Mouse (Mus musculus): ENCODE data around the gene Isoc2a.
A peak's percentile ranks its signal among the peaks of the same experiment; 100 is the strongest.
"Not testable (repeated sequence)": the region's sequence is repeated elsewhere in the genome, so short reads cannot be mapped to it uniquely, and the experiment has no call there.

Isoc2a gene

DNA sequence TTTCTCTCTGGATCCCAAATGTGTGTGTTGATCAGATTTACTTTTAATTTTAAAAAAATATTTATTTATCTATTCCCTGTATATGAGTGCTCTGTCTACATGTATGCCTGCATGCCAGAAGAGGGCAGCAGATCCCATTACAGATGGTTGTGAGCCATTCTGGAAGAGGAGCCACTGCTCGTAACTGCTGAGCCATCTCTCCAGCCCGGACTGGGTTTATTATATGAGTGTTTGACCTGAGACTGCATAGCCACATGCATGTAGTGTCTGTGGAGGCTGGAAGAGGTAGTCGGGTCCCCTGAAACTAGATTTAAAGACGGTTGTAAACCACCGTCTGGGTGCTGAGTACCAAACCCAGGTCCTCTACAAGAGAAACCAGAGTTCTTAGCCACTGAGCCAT is 11.9 kb upstream of the Isoc2a start:
- DNase-seq (ENCODE audit: low read depth), result peak; percentile 68

DNA sequence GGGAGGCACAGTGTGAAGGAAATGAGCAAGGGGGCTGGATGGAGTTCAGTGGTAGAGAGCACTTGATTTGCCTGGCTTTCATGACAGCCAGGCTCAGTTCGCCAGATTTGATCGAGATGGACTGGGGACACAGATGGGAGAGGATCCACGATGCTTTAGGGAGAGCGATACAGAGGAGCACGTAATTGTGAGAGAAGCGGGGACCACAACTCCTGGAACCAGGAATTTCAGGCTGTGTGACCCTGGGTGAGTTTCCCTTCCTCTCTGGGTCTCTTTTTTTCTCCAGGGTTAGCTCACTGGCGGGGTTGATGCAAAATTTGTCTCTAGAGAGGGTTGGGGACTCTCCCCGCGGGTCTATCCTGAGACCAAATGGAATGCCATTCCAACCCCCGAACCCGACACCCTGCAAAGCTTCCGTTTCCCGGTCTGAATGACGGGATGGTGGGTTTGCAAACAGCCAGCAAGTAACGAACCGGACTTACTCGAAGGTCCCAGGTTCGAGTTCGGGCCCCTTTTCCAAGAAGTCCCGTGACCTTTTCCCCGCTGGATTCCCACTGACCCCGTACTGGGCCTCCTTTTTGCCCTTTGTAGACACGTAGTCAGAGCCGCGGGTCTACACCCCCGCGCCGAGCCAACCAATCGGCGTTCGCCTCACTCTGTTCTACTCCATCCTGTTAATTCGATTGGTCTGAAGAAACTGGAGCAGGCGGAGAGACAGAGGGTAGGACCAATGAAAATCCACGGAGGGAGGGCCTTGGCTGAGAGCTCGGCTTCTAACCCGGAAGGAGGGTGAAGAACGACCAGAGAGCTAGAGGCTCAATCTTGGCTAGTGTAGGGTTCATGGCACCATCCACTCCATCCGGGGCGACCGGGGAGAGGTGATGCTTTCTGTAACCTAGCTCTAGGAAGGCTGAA is 11.1 kb upstream of the Isoc2a start:
- DNase-seq (ENCODE audit: low read depth), result peak; percentile 99

DNA sequence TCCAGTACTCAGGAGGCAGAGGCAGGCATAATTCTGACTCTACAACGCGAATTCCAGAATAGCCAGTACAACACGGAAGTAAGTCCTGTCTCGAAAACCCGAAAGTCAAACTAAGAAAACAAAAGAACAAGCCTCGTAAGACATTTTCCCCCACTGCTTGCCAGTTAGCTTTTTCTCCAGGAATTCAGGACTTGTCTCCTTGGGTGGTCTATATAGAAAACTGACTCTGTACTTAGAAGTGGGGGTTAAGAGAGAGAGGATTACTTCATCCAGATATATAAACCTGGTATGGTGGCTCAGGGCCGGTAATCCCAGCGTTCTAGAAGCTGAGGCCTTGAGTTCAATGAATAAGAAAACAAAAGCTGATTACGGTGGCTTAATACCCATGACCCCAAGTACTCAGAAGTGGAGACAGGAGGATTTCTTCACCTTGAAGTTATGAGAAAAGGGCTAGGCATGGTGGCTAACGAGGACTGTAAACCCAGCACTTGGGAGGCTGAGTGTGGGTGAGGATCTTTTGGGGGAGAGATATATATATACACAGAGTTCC is 10.2 kb upstream of the Isoc2a start:
- no peak for DNase-seq (ENCODE audit: low read depth)

- no peak for DNase-seq (ENCODE audit: low read depth)
Measured at GRCm38 (mm10) chr7:4870133-4870532, 6.8 kb upstream of the Isoc2a start, which contains the start of gene Isoc2b. TSS of gene Isoc2b (minus strand) at chr7:4870258.

DNA sequence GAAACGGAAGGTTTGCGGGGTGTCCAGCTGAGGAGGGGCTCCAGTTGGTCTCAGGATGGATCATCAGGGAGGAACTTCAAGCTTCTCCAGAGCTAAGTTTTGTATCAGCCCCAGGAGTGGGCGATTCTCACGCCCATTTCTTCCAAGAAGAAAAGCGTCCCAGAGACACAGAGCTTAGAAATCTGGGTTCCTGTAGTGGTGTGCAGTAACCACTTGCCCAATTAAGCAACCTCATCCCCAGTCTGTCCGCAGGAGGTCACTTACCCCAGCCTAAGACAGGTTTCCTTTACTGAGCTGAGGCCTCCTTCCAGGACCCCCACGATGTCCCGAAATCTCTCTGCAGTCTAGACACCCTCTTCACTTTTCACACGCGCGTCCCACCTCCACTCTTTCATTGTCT is 273 bp downstream of the Isoc2a start:
- no peak for DNase-seq (ENCODE audit: low read depth)

- DNase-seq (ENCODE audit: low read depth), result peak; percentile 63
Measured at GRCm38 (mm10) chr7:4878186-4878585, 1.2 kb downstream of the Isoc2a start.

DNA sequence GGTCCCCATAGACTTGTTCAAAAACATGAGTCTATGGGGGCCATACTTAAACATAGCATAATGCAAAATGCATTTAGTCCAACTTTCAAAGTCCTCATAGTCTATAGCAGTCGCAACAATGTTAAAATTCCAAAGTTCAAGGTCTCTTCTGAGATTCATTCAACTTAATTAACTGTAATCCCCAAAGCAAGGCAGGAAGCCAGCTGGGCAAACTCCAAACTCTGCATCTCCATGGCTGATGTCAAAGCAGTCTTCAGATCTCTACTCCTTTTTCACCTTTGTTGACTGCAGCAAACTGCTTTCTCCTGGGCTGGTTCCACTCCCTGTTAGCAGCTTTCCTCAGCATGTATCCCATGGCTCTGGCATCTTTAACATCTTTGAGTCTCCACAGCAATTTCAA is 2.1 kb downstream of the Isoc2a start:
- DNase-seq (ENCODE audit: low read depth), result not testable (repeated sequence)

GRCm38 (mm10) chr7:4886680-4887079 is 9.7 kb downstream of the Isoc2a start:
- no peak for DNase-seq (ENCODE audit: low read depth)

DNA sequence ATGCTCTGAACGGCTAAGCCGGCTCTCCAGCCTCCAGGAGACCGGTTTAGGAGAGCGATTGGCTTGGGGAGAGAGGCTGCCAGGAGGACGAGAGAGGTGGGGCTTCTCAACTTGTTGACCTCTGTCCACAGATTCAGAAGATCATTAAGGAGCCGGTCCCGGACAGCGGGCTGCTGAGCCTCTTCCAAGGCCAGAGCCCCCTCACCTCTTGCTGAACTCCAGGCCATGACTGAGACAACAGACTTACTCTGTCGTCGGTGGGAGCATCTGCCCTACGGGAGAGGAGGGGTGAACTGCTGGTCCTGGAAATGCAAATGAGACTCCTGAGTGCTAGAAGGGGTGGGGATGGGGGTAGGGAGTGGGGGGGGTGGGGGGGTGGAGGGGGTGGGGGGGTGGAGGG is 18.2 kb downstream of the Isoc2a start:
- no peak for DNase-seq (ENCODE audit: low read depth)

GRCm38 (mm10) chr7:4898851-4899648 is 22.1 kb downstream of the Isoc2a start:
- DNase-seq (ENCODE audit: low read depth), result no peak

- DNase-seq (ENCODE audit: low read depth), result no peak
Measured at GRCm38 (mm10) chr7:4899649-4900522, 22.9 kb downstream of the Isoc2a start.

DNA sequence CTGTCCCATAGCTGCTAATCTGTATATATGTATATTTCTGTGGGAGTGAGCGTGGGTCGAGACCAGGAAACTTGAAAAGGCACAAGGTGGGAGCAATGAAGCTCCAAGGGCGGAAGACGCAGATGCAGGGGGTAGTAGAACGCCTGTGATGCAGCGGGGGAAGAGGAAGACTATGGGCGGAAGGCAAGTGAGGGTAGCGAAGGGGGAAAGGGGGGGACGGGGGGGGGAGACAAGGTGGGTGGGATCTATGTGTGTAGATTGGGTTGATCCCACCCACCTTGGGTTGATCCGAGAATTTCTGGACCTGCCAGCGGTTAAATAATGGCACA is 23.5 kb downstream of the Isoc2a start:
- DNase-seq (ENCODE audit: low read depth), result no peak

DNA sequence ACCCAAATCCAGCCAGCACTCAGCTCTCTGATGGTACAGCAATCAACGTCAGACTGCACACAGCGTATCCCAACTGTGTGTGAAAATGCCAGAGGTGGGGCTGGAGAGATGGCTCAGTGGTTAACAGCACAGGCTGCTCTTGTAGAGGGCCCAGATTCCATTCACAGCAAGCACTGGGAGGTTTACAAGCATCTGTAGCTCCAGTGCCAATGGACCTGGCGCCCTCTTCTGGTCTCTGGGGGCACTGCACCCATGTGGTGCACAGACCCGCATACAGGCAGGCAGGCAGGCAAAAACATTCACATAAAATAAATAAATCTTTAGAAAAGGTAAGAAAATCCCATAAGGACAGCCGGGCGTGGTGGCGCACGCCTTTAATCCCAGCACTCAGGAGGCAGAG is 24.2 kb downstream of the Isoc2a start:
- peak; percentile 68 for DNase-seq (ENCODE audit: low read depth)

GRCm38 (mm10) chr7:4902404-4902803 is 25.5 kb downstream of the Isoc2a start:
- no peak for DNase-seq (ENCODE audit: low read depth)

GRCm38 (mm10) chr7:4906466-4906950 is 29.6 kb downstream of the Isoc2a start, which contains the start of gene Gm36210:
TSS of gene Gm36210 (minus strand) at chr7:4906516.
- no peak for DNase-seq (ENCODE audit: low read depth)

DNA sequence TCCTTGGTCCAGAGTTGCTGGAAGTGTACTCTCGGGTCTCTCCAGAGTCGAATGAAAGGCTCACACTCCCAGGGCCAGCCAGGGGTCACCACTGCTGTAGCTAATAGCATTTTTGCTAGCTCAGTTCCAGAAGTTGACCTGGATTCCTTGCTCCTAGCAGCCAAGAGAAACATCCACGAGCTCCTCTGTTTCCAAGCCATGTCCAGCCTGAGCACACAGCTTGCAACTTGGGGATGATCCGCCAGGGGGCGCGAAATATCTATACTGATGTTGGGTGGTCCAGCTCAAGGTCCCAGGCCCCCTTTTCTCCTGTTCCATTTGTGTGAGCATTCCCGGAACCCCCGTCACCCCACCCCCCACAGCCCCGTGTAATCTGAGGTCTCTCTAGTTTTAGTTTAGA is 34.6 kb downstream of the Isoc2a start:
- DNase-seq (ENCODE audit: low read depth), result peak; percentile 58

DNA sequence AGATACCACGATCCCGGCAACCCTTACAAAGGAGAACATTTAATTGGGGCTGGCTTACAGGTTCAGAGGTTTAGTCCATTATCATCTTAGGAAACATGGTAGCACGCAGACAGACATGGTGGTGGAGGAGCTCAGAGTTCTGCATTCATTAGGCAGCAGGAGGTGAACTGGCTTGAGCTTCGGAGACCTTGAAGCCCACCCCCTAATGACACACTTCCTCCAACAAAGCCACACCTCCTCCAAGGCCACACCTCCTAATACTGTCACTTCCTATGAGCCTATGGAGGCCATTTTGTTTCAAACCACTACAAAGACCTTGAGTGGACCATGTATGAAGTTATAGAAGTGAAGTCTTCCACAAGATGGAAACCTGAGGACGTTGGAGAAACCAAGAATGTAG is 35.3 kb downstream of the Isoc2a start:
- peak; percentile 34 for DNase-seq (ENCODE audit: low read depth)

DNA sequence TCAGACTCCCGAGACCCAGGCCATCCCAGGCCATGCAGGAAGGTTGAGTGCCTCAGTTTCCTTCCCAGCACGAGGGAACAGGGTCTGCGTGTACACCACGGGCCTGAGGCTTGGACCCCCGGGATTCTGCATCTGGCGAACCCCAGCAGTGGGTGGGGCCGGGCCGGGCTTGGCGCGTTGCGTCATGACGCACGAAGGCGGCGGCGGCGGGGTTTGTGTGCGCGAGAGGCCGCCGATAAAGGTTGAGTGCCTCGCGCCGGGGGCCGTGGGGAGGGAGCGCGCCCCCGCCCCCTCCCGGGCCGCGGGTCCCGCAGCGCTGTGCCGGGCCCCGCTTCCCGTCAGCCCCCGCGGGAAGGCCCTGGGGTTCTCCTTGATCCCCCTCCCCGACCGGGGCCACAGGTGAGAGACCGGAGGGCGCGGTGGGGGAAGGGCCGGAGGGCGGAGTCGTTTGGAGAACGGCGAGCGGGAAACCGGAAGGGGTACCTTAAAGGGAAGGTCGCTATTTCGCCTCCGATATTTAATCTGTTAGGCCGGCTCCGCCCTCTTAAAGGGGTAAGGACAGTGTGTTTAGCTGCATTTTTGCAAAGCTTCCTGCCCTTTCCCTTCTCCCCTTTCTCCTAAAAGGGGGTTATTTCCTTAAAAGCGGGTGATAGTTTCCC is 38.2 kb downstream of the Isoc2a start, which contains the start of gene Zfp628:
Gene Zfp628, plus strand, starts transcription at position 211 of the 659 bp plus-strand sequence.
- DNase-seq (ENCODE audit: low read depth), result peak; percentile 98

GRCm38 (mm10) chr7:4915669-4916416 is 38.9 kb downstream of the Isoc2a start:
- no peak for DNase-seq (ENCODE audit: low read depth)

DNA sequence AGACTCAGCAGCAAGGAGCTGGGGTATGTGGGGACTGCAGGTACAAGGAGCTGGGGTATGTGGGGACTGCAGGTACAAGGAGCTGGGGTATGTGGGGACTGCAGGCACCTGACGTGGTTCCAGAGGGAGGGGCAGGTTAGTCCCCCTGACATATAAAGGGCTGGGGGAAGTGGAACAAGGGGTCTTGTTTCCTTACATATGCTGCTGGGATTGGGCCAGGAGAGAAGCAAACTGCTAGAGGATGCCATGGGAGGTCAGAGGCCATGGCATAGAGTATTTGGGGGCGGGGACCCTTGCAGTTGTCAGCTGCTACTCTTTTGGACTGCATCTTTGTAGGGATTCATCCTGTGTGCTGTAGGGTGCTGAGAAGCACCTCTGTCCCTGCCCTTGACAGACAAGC is 40.5 kb downstream of the Isoc2a start:
- DNase-seq (ENCODE audit: low read depth), result no peak
